In genomic region chrX:73867852-73868251, GRCm38 (mm10) we compare ENCODE assay signal across 16 mouse cellular contexts. TPM values are rescaled to one million over a fixed set of nuclear protein-coding genes. Genes with fewer than 3 reads are reported as not detected.
A peak's percentile ranks its signal among the peaks of the same experiment; 100 is the strongest.
DNase-seq lines count a peak whose midpoint lies in the region; ATAC-seq and TF ChIP-seq lines count a peak whose summit lies in the region.
"Had no signal": no experiment of that assay in that cellular context is flagged by ENCODE, and none has a peak within 500 bp of the region (broad histone marks: within the 10 kb centered on the region; RNA-seq: fewer than 3 reads in every experiment).

No protein-coding gene starts in this region.

- H3K4me3 ChIP-seq in midbrain, embryonic 11.5 days (ENCODE audit: low read depth, low read length): no peak overlapping the region
- H3K4me3 ChIP-seq in midbrain, postnatal 0 days (ENCODE audit: low read depth, low read length): no peak overlapping the region
- H3K4me3 ChIP-seq in forebrain, embryonic 12.5 days (replicated peaks): no peak overlapping the region
- H3K4me3 ChIP-seq in liver, embryonic 11.5 days (ENCODE audit: low read depth, low read length): no peak overlapping the region
- H3K4me3 ChIP-seq in midbrain, embryonic 15.5 days: no peak overlapping the region
- H3K4me3 ChIP-seq: heart, embryonic 10.5 days; lung, embryonic 15.5 days; neural tube, embryonic 15.5 days had no signal

- H3K9ac ChIP-seq in midbrain, embryonic 11.5 days (ENCODE audit: low read length): no peak overlapping the region
- H3K9ac ChIP-seq in midbrain, postnatal 0 days (replicated peaks; ENCODE audit: low read length, poor library complexity, severe bottlenecking): no peak overlapping the region
- H3K9ac ChIP-seq in forebrain, embryonic 12.5 days: no peak overlapping the region
- no peak overlapping the region for H3K9ac ChIP-seq in liver, embryonic 11.5 days (ENCODE audit: low read depth, low read length)
- no peak overlapping the region for H3K9ac ChIP-seq in midbrain, embryonic 15.5 days
- H3K9ac ChIP-seq: lung, embryonic 15.5 days; neural tube, embryonic 15.5 days had no signal

- no peak for ATAC-seq in midbrain, embryonic 11.5 days (ENCODE audit: low FRiP score)
- no peak for ATAC-seq in midbrain, postnatal 0 days (ENCODE audit: low FRiP score)
- no peak for ATAC-seq in forebrain, embryonic 12.5 days (ENCODE audit: low FRiP score)
- 0 out of 2 replicates have a peak, but pooled peaks have one; percentile 29 for ATAC-seq in liver, embryonic 11.5 days (replicated peaks; ENCODE audit: low FRiP score)
- no peak for ATAC-seq in midbrain, embryonic 15.5 days (replicated peaks)

- no peak overlapping the region for H3K4me2 ChIP-seq in midbrain, embryonic 11.5 days
- no peak overlapping the region for H3K4me2 ChIP-seq in midbrain, postnatal 0 days (ENCODE audit: low read depth, low read length, poor library complexity, severe bottlenecking)
- no peak overlapping the region for H3K4me2 ChIP-seq in forebrain, embryonic 12.5 days
- H3K4me2 ChIP-seq in liver, embryonic 11.5 days: no peak overlapping the region
- H3K4me2 ChIP-seq in midbrain, embryonic 15.5 days: no peak overlapping the region
- H3K4me2 ChIP-seq: lung, embryonic 15.5 days; neural tube, embryonic 15.5 days had no signal

- DNase-seq in midbrain, embryonic 11.5 days (ENCODE audit: low spot score, missing footprints): no peak
- DNase-seq in midbrain, postnatal 0 days (ENCODE audit: low spot score): no peak
- no peak for DNase-seq in liver, embryonic 11.5 days (ENCODE audit: low spot score)
- no peak for DNase-seq in kidney, postnatal 25 days
- DNase-seq in gastrocnemius, postnatal 4 days (ENCODE audit: low spot score in 2 of 2): no peak
- no peak for DNase-seq in layer of hippocampus, postnatal 36 days
- DNase-seq: heart, postnatal 4 days; kidney, adult 8-10 months had no signal

- WGBS in midbrain, embryonic 11.5 days: 80% methylated on average over 1 of the region's 1 CpGs
- WGBS in midbrain, postnatal 0 days: 79% methylated on average over 1 of the region's 1 CpGs
- WGBS in forebrain, embryonic 12.5 days: 80% methylated on average over 1 of the region's 1 CpGs
- 65% methylated on average over 1 of the region's 1 CpGs for WGBS in liver, embryonic 11.5 days
- 60% methylated on average over 1 of the region's 1 CpGs for WGBS in midbrain, embryonic 15.5 days

- H3K4me1 ChIP-seq in midbrain, embryonic 11.5 days (ENCODE audit: control insufficient read depth, insufficient read depth, low read length): peaks cover 9% of the 10 kb centered on the region
- H3K4me1 ChIP-seq in midbrain, postnatal 0 days (ENCODE audit: insufficient read depth, low read length): no peaks in the 10 kb centered on the region
- peaks cover 38% of the 10 kb centered on the region for H3K4me1 ChIP-seq in forebrain, embryonic 12.5 days
- H3K4me1 ChIP-seq in liver, embryonic 11.5 days (replicated peaks; ENCODE audit: control insufficient read depth, insufficient read depth, low read length): no peaks in the 10 kb centered on the region
- H3K4me1 ChIP-seq in midbrain, embryonic 15.5 days: peaks cover 36% of the 10 kb centered on the region
- H3K4me1 ChIP-seq: heart, embryonic 10.5 days; lung, embryonic 15.5 days had no signal

- H3K27me3 ChIP-seq in midbrain, embryonic 11.5 days (ENCODE audit: control insufficient read depth, insufficient read depth, low read length): no peaks in the 10 kb centered on the region
- no peaks in the 10 kb centered on the region for H3K27me3 ChIP-seq in midbrain, postnatal 0 days (ENCODE audit: insufficient read depth, low read length)
- no peaks in the 10 kb centered on the region for H3K27me3 ChIP-seq in forebrain, embryonic 12.5 days
- H3K27me3 ChIP-seq in liver, embryonic 11.5 days (replicated peaks; ENCODE audit: control insufficient read depth, insufficient read depth, low read length): no peaks in the 10 kb centered on the region
- H3K27me3 ChIP-seq in midbrain, embryonic 15.5 days (replicated peaks): no peaks in the 10 kb centered on the region
- H3K27me3 ChIP-seq: lung, embryonic 15.5 days; neural tube, embryonic 15.5 days had no signal

- peak overlapping the region; percentile 22; the same call in 1 of the 2 replicates for H3K27ac ChIP-seq in midbrain, embryonic 11.5 days (ENCODE audit: low read depth, low read length)
- no peak overlapping the region for H3K27ac ChIP-seq in midbrain, postnatal 0 days (ENCODE audit: low read depth, low read length)
- H3K27ac ChIP-seq in forebrain, embryonic 12.5 days: peak overlapping the region; percentile 74
- no peak overlapping the region for H3K27ac ChIP-seq in liver, embryonic 11.5 days (ENCODE audit: low read depth, low read length)
- H3K27ac ChIP-seq in midbrain, embryonic 15.5 days: peak overlapping the region; percentile 65; the same call in 1 of the 2 replicates
- H3K27ac ChIP-seq: heart, embryonic 10.5 days; lung, embryonic 15.5 days; neural tube, embryonic 15.5 days had no signal

- no peaks in the 10 kb centered on the region for H3K9me3 ChIP-seq in midbrain, embryonic 11.5 days (ENCODE audit: control insufficient read depth, low read length)
- H3K9me3 ChIP-seq in midbrain, postnatal 0 days (ENCODE audit: low read length): no peaks in the 10 kb centered on the region
- no peaks in the 10 kb centered on the region for H3K9me3 ChIP-seq in forebrain, embryonic 12.5 days
- no peaks in the 10 kb centered on the region for H3K9me3 ChIP-seq in liver, embryonic 11.5 days (ENCODE audit: control insufficient read depth, low read length)
- H3K9me3 ChIP-seq in midbrain, embryonic 15.5 days: no peaks in the 10 kb centered on the region
- H3K9me3 ChIP-seq: G1E; heart, embryonic 10.5 days; lung, embryonic 15.5 days; neural tube, embryonic 15.5 days had no signal

- no peaks in the 10 kb centered on the region for H3K36me3 ChIP-seq in midbrain, embryonic 11.5 days (ENCODE audit: control insufficient read depth, insufficient read depth, low read length)
- H3K36me3 ChIP-seq in midbrain, postnatal 0 days (ENCODE audit: insufficient read depth, low read length): no peaks in the 10 kb centered on the region
- H3K36me3 ChIP-seq in forebrain, embryonic 12.5 days (replicated peaks): no peaks in the 10 kb centered on the region
- H3K36me3 ChIP-seq in liver, embryonic 11.5 days (ENCODE audit: control insufficient read depth, insufficient read depth, low read length): no peaks in the 10 kb centered on the region
- H3K36me3 ChIP-seq in midbrain, embryonic 15.5 days (replicated peaks): 0 out of 2 replicates have a peak, but pooled peaks cover 3% of the 10 kb centered on the region
- H3K36me3 ChIP-seq: G1E; heart, embryonic 10.5 days; lung, embryonic 15.5 days had no signal

- no peak for TF ChIP-seq CTCF in midbrain, postnatal 0 days (IDR thresholded peaks at IDR 0.05)

RNA-seq across cellular contexts. Expression of gene Avpr2, which starts 24.1 kb away (rescaled TPM):
- polyA plus RNA-seq in midbrain, embryonic 11.5 days (2014; fragmentation: Nextera tagmentation; extraction: Ambion mirVana): not detected in 2 replicates
- not detected in 2 replicates for total RNA-seq in midbrain, postnatal 0 days (2014; rRNA removed)
- 0.06 TPM in 1 of 2 replicates, not detected in the other for polyA plus RNA-seq in midbrain, postnatal 0 days (2015; fragmentation: Nextera tagmentation; extraction: Ambion mirVana)
- polyA plus RNA-seq in forebrain, embryonic 12.5 days (2016; fragmentation: Nextera tagmentation; extraction: Ambion mirVana): 0.29 TPM in 1 of 2 replicates, not detected in the other
- polyA plus RNA-seq in liver, embryonic 11.5 days (2014; fragmentation: Nextera tagmentation; extraction: Ambion mirVana): 0.17 and 0.22 TPM in 2 replicates
- 0.17 and 0.30 TPM in 2 replicates for polyA plus RNA-seq in midbrain, embryonic 15.5 days (2015; fragmentation: Nextera tagmentation; extraction: Ambion mirVana)
- not detected for total RNA-seq in gastrocnemius, postnatal 4 days (2021)
- total RNA-seq in layer of hippocampus, postnatal 36 days (2021): not detected
- total RNA-seq: G1E; heart, postnatal 4 days; layer of hippocampus, adult 18-20 months; left cerebral cortex, postnatal 25 days had no signal
- polyA plus RNA-seq: G1E; heart, embryonic 10.5 days had no signal

RNA-seq across cellular contexts. Expression of gene L1cam, which starts 28.1 kb away (rescaled TPM):
- 18.3 and 21.3 TPM in 2 replicates for polyA plus RNA-seq in midbrain, embryonic 11.5 days (2014; fragmentation: Nextera tagmentation; extraction: Ambion mirVana)
- 292 and 296 TPM in 2 replicates for total RNA-seq in midbrain, postnatal 0 days (2014; rRNA removed)
- 113 and 116 TPM in 2 replicates for polyA plus RNA-seq in midbrain, postnatal 0 days (2015; fragmentation: Nextera tagmentation; extraction: Ambion mirVana)
- polyA plus RNA-seq in forebrain, embryonic 12.5 days (2016; fragmentation: Nextera tagmentation; extraction: Ambion mirVana): 33.1 and 37.4 TPM in 2 replicates
- polyA plus RNA-seq in liver, embryonic 11.5 days (2014; fragmentation: Nextera tagmentation; extraction: Ambion mirVana): 0.42 and 0.95 TPM in 2 replicates
- polyA plus RNA-seq in midbrain, embryonic 15.5 days (2015; fragmentation: Nextera tagmentation; extraction: Ambion mirVana): 98.6 and 120 TPM in 2 replicates
- 1 to 10 TPM; 4.2 to 4.3 TPM for total RNA-seq in gastrocnemius, postnatal 4 days (2021)
- total RNA-seq in layer of hippocampus, postnatal 36 days (2021): 100 to 1,000 TPM; 134 TPM

RNA-seq across cellular contexts. Expression of gene Pdzd4, which starts 43.1 kb away (rescaled TPM):
- polyA plus RNA-seq in midbrain, embryonic 11.5 days (2014; fragmentation: Nextera tagmentation; extraction: Ambion mirVana): 0.86 and 1.1 TPM in 2 replicates
- 196 and 242 TPM in 2 replicates for total RNA-seq in midbrain, postnatal 0 days (2014; rRNA removed)
- 4.4 and 5.1 TPM in 2 replicates for polyA plus RNA-seq in midbrain, postnatal 0 days (2015; fragmentation: Nextera tagmentation; extraction: Ambion mirVana)
- 2.3 and 2.6 TPM in 2 replicates for polyA plus RNA-seq in forebrain, embryonic 12.5 days (2016; fragmentation: Nextera tagmentation; extraction: Ambion mirVana)
- polyA plus RNA-seq in liver, embryonic 11.5 days (2014; fragmentation: Nextera tagmentation; extraction: Ambion mirVana): 0.25 and 0.86 TPM in 2 replicates
- 5.6 and 5.9 TPM in 2 replicates for polyA plus RNA-seq in midbrain, embryonic 15.5 days (2015; fragmentation: Nextera tagmentation; extraction: Ambion mirVana)
- total RNA-seq in gastrocnemius, postnatal 4 days (2021): 1 to 10 TPM; 6.7 to 6.8 TPM
- total RNA-seq in layer of hippocampus, postnatal 36 days (2021): 100 to 1,000 TPM in 1 of 2 experiments, 10 to 100 TPM in 1; 98.3 to 101 TPM

RNA-seq across cellular contexts. Expression of gene Arhgap4, which starts 53.8 kb away (rescaled TPM):
- polyA plus RNA-seq in midbrain, embryonic 11.5 days (2014; fragmentation: Nextera tagmentation; extraction: Ambion mirVana): 1.7 and 2.1 TPM in 2 replicates
- 4.8 and 5.6 TPM in 2 replicates for total RNA-seq in midbrain, postnatal 0 days (2014; rRNA removed)
- polyA plus RNA-seq in midbrain, postnatal 0 days (2015; fragmentation: Nextera tagmentation; extraction: Ambion mirVana): 1.3 and 1.4 TPM in 2 replicates
- 1.8 and 3.6 TPM in 2 replicates for polyA plus RNA-seq in forebrain, embryonic 12.5 days (2016; fragmentation: Nextera tagmentation; extraction: Ambion mirVana)
- 10.2 and 12.9 TPM in 2 replicates for polyA plus RNA-seq in liver, embryonic 11.5 days (2014; fragmentation: Nextera tagmentation; extraction: Ambion mirVana)
- polyA plus RNA-seq in midbrain, embryonic 15.5 days (2015; fragmentation: Nextera tagmentation; extraction: Ambion mirVana): 4.0 and 4.6 TPM in 2 replicates
- total RNA-seq in gastrocnemius, postnatal 4 days (2021): 1 to 10 TPM; 2.4 to 2.8 TPM
- total RNA-seq in layer of hippocampus, postnatal 36 days (2021): 1 to 10 TPM; 5.4 to 6.4 TPM

RNA-seq across cellular contexts. Expression of gene Naa10, which starts 53.9 kb away (rescaled TPM):
- 117 and 121 TPM in 2 replicates for polyA plus RNA-seq in midbrain, embryonic 11.5 days (2014; fragmentation: Nextera tagmentation; extraction: Ambion mirVana)
- 47.7 and 83.0 TPM in 2 replicates for total RNA-seq in midbrain, postnatal 0 days (2014; rRNA removed)
- 77.5 and 81.8 TPM in 2 replicates for polyA plus RNA-seq in midbrain, postnatal 0 days (2015; fragmentation: Nextera tagmentation; extraction: Ambion mirVana)
- polyA plus RNA-seq in forebrain, embryonic 12.5 days (2016; fragmentation: Nextera tagmentation; extraction: Ambion mirVana): 115 and 117 TPM in 2 replicates
- polyA plus RNA-seq in liver, embryonic 11.5 days (2014; fragmentation: Nextera tagmentation; extraction: Ambion mirVana): 210 TPM in 2 replicates
- polyA plus RNA-seq in midbrain, embryonic 15.5 days (2015; fragmentation: Nextera tagmentation; extraction: Ambion mirVana): 84.8 and 86.9 TPM in 2 replicates
- 10 to 100 TPM; 71.4 to 75.8 TPM for total RNA-seq in gastrocnemius, postnatal 4 days (2021)
- 10 to 100 TPM; 65.5 to 70.5 TPM for total RNA-seq in layer of hippocampus, postnatal 36 days (2021)

Comparison
In these comparisons a context has a peak if more than half of its experiments do, and no peak if none do; other contexts are left out.
1. H3K27ac ChIP-seq: peak in midbrain, embryonic 11.5 days (single experiment), forebrain, embryonic 12.5 days (single experiment) and midbrain, embryonic 15.5 days (single experiment); none in midbrain, postnatal 0 days (single experiment) and liver, embryonic 11.5 days (single experiment).